Mouse (Mus musculus): ENCODE data around the gene Hspa8.
"Not testable (repeated sequence)": the region's sequence is repeated elsewhere in the genome, so short reads cannot be mapped to it uniquely, and the experiment has no call there.

The Hspa8 gene

GRCm38 (mm10) chr9:40800675-40801612 lies at the start of gene Hspa8:
Gene Hspa8, plus strand, starts transcription at chr9:40800984.
- peak; percentile 98 for DNase-seq (ENCODE audit: low read depth, low spot score)

DNA sequence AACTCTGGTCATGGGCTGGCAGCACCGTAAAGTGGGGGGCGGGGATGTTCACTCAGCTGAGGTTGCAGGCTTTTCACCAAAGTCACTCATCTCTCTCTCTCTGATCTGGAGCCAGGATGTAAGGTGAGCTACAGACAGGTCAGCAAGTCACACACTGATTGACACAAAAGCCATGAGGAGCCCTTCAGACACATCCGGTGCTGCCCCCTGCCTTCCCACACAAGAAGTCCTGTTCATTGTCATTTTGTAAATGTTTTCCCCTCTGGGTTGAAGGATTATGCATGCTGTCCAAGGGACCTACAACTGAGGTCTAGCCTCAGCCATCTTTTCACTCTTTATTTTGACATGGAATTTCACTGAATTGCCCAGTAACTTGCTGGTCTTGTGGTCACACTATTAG lies 49.0 kb upstream of the Hspa8 start:
- DNase-seq (ENCODE audit: low read depth, low spot score): no peak

- DNase-seq (ENCODE audit: low read depth, low spot score): peak; percentile 85
Observed at GRCm38 (mm10) chr9:40756401-40756800, 44.4 kb upstream of the Hspa8 start.

- DNase-seq (ENCODE audit: low read depth, low spot score): peak; percentile 92
Observed at GRCm38 (mm10) chr9:40757105-40757626, 43.6 kb upstream of the Hspa8 start.

GRCm38 (mm10) chr9:40757685-40758270 lies 43.0 kb upstream of the Hspa8 start:
- peak; percentile 96 for DNase-seq (ENCODE audit: low read depth, low spot score)

DNA sequence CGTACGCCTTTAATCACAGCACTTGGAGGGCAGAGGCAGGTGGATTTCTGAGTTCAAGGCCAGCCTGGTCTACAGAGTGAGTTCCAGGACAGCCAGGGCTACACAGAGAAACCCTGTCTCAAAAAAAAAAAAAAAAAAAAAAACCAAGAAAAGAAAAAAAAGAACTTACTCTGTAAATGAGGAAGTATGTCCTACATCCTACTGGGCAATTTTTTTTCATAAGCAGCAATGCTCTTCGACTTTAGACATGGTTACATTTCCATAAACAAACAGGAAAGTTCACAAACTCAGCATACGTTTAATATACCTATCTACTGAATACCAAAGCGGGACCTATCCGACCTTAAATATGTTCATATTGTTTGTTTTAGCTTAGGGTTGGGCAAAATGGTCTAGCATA lies 38.4 kb upstream of the Hspa8 start:
- no peak for DNase-seq (ENCODE audit: low read depth, low spot score)

DNA sequence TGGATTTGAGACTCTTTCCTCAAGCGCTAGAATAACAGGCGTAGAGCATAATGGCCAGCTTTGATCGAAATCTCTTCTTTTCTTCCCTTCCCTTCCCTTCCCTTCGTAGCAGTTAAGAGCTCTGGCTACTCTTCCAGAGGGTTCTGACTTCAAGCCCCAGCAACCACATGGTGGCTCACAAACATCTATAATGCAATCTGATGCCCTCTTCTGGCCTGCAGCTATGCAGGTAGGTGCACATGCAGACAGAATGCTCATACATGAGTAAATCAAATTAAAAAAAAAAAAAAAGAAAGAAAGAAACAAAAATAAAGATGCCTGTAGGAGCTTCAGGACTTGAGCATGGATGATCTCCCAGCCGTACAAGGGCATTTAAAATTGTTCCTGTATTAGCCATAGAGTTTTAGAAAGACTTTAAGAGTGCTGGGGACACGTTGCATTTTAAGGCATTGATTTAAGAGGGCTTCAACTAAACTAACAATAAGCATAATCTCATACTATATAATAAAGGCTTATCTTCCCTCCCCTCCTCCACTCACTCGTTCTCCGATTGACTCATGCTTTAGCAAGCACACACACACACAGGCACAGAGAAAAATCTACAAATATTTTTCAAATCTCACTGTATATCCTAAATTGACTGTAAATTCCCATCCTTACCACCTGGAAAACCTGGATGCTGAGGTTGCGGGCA lies 35.8 kb upstream of the Hspa8 start:
- peak; percentile 76 for DNase-seq (ENCODE audit: low read depth, low spot score)

DNA sequence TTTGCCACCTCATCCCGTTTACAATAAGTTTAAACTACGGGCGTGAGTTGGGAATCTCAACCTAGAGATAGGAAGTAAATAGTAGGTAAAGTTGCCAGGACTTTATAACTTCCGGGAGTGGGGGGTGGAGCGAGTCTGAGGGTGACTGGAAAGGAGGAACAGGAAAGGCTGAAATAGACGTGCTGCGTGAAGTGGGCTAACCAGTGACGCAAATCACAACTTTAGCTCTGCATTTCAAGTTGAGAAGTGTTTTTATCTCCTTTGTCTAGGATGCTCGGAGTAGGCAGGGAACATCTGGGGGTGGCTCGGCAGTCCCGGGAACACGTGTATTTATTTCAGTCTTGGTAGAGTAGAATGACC lies 35.2 kb upstream of the Hspa8 start:
- DNase-seq (ENCODE audit: low read depth, low spot score): no peak

DNA sequence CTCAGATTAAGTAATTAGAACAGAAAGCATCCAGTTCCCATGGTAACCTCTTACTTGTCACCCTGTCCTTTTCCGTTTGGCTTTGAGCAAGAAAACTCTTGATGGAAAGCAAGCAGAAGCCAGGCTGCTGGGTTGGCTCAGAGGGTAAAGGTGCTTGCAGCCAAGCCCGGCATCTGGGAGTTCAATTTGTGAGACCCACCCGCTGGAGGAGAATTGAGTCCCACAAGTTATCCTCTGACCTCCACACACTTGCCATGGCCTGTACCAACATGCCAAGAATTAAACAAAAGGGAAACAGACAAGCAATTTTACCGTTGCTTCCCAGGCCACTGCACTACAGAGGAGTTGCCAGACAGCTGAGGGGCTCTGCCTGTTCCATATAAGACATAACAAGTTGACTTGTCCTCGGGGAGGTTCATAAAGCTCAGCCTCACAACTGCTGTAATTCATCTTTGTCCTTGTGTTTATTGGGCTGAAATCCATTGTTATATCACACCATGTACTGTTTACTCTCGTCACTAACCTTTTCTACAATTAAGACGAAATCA lies 34.7 kb upstream of the Hspa8 start:
- no peak for DNase-seq (ENCODE audit: low read depth, low spot score)

GRCm38 (mm10) chr9:40767946-40768345 lies 32.8 kb upstream of the Hspa8 start:
- DNase-seq (ENCODE audit: low read depth, low spot score): peak; percentile 79

- DNase-seq (ENCODE audit: low read depth, low spot score): no peak
Observed at GRCm38 (mm10) chr9:40772246-40772645, 28.5 kb upstream of the Hspa8 start.

DNA sequence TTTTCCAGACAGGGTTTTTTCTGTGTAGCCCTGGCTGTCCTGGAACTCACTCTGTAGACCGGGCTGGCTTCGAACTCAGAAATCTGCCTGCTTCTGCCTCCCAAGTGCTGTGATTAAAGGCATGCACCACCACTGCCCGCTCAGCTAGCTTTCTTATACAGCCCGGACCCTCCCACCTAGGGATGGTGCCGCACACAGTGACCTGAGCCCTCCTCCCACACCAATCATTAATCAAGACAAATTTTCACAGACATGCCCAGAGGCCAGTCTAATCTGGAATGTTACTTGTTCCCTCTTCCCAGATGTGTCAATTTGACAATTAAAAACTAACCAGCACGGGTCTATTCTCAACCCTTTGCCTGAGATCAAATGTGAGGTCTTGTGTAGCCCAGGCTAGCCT lies 27.6 kb upstream of the Hspa8 start:
- DNase-seq (ENCODE audit: low read depth, low spot score): not testable (repeated sequence)

GRCm38 (mm10) chr9:40773869-40774268 lies 26.9 kb upstream of the Hspa8 start:
- DNase-seq (ENCODE audit: low read depth, low spot score): no peak

GRCm38 (mm10) chr9:40776044-40776443 lies 24.7 kb upstream of the Hspa8 start:
- peak; percentile 41 for DNase-seq (ENCODE audit: low read depth, low spot score)

DNA sequence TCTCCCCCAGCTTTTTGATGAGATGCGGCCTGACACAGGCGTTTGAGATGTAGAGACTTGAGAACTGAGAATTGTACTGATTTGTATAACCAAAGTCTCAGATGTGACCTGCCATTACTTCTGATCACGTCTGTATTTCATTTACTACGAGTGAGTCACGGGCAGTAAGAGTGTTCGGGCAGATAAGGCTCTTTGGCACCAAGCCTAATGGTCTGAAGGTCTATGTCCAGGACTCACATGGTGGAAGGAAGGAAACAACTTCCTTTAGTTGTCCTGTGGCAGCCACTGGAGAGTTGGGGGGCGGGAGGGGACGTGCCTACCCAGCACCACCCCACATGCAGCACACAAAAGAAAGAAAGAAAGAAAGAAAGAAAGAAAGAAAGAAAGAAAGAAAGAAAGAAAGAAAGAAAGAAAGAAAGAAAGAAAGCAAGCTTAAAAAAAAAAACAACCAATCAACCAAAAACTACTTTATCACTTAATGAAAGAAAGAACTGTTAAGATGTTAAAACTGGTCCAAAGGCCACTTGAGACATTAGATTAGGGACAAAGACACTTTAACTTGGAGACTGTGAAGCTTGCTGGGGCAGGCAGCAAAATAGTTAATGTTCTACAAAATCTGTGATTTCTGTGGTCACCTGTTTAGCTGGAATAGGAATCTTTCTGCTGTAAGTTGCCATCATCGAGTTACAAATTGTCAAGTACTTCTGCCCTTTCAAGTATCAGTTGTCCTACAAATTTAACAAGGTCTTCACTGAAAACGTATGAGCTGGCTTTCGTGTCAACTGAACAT lies 24.1 kb upstream of the Hspa8 start:
- peak; percentile 79 for DNase-seq (ENCODE audit: low read depth, low spot score)

DNA sequence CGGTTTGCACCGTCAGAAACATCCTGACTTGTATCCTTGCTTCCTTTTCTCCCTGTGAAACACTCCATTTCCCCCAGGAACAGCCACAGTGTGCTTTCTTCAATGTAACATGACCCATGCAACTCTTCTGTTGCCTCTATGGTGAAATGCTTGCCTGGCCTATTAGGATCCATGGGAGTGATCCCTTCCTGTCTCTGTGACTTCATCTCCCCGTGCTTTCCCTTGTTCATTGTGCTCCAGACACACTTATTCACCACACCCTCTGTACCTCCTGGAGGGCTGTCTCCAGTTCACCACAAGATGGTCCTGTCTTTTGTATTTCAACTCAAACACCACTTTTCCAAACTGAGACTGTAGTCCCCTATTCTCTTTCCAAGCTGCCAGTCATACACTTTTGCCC lies 20.7 kb upstream of the Hspa8 start:
- no peak for DNase-seq (ENCODE audit: low read depth, low spot score)

- no peak for DNase-seq (ENCODE audit: low read depth, low spot score)
Observed at GRCm38 (mm10) chr9:40780892-40781725, 19.7 kb upstream of the Hspa8 start.

DNA sequence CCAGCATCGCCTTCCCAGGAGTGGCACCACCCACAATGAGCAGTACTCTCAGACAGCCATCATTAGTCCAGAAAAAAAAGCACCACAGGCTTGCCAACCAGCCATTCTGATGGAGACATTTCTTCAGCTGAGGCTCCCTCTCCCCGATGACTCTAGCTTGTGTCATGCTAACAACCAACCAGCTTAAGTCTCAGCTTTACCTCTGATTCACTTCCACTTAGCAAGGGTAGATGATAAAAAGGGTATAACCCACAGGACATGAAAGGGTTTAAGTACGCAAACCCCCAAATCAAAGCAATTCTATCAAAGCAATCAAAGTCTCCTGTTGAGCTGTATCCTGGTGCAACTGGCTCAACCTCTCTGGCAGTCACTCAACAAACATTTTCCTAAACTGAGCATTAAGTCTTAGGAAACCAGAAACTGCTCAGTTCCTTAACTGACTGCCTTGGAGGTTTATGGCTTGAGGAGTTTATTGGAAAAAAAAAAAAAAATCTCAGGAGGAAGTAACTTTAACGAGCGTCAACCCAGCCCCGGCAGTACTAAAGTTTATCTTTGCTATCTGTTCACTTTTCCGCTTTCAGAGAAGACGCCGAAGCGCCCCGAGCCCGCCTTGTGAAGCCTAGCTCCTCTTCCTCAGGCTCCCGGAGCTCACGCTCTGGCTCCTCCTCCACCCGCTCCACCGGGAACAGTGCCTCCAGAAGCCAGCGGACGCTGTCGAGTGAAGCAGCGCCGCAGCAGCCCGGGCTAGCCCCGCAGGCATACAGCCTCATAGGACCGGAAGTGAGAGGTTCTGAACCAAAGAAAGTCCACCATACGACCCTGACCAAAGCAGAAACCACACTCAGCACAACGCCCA lies 18.8 kb upstream of the Hspa8 start:
- DNase-seq (ENCODE audit: low read depth, low spot score): no peak

- DNase-seq (ENCODE audit: low read depth, low spot score): no peak
Observed at GRCm38 (mm10) chr9:40783641-40784373, 17.0 kb upstream of the Hspa8 start.
